Mouse (Mus musculus) MEL (cell line): ENCODE results near the gene Kif1bp.

Experiments used
- CHD2 ChIP-seq: IDR thresholded peaks from 2 replicates; pipeline ENCODE4 v1.6.1; 2011; ENCODE audit warnings: low read length, improper control_type of control experiment
- CTCF ChIP-seq, 3 experiments: IDR thresholded peaks in 2 of 3; conservative IDR thresholded peaks in 1 of 3; 2 replicates each; pipeline ENCODE4 v1.5.1; 2011 to 2012; ENCODE audit warnings: low read length in 3 of 3, low read depth in 2 of 3, mild to moderate bottlenecking in 2 of 3, improper control_type of control experiment in 1 of 3, inconsistent platforms in 1 of 3, mixed read lengths in 1 of 3, moderate library complexity in 1 of 3; ENCODE audit not compliant: control insufficient read depth in 1 of 3, insufficient read depth in 1 of 3, poor library complexity in 1 of 3, severe bottlenecking in 1 of 3
- E2F4 ChIP-seq: IDR thresholded peaks from 2 replicates; pipeline ENCODE4 v1.6.1; 2011; ENCODE audit warnings: low read depth, low read length, improper control_type of control experiment, borderline replicate concordance
- ELF1 ChIP-seq: IDR thresholded peaks from 2 replicates; pipeline ENCODE4 v1.6.1; 2014; ENCODE audit warnings: low read depth, mild to moderate bottlenecking, inconsistent platforms, low read length, improper control_type of control experiment, moderate library complexity
- EP300 ChIP-seq, 2 experiments: IDR thresholded peaks; 2 replicates each; pipeline ENCODE4 v1.6.1; 2011; ENCODE audit warnings: improper control_type of control experiment in 2 of 2, low read length in 2 of 2, low read depth in 1 of 2, mild to moderate bottlenecking in 1 of 2
- GATA1 ChIP-seq: IDR thresholded peaks from 2 replicates; pipeline ENCODE4 v1.6.1; 2011; ENCODE audit warnings: low read depth, low read length, improper control_type of control experiment
- MAX ChIP-seq: IDR thresholded peaks from 2 replicates; pipeline ENCODE4 v1.6.1; 2011; ENCODE audit warnings: low read length, improper control_type of control experiment
- MYC ChIP-seq: IDR thresholded peaks from 2 replicates; pipeline ENCODE4 v1.6.1; 2011; ENCODE audit warnings: low read depth, mild to moderate bottlenecking, low read length, improper control_type of control experiment, moderate library complexity
- POLR2A ChIP-seq, 2 experiments: IDR thresholded peaks; 2 replicates each; pipeline ENCODE4 v1.6.1; 2011 to 2012; ENCODE audit warnings: low read length in 2 of 2, mild to moderate bottlenecking in 2 of 2, control low read depth in 1 of 2, improper control_type of control experiment in 1 of 2, low read depth in 1 of 2, moderate library complexity in 1 of 2; ENCODE audit not compliant: control insufficient read depth in 1 of 2, insufficient read depth in 1 of 2, poor library complexity in 1 of 2
- TAL1 ChIP-seq: IDR thresholded peaks from 2 replicates; pipeline ENCODE4 v1.6.1; 2012; ENCODE audit warnings: mild to moderate bottlenecking, inconsistent platforms, low read length, moderate library complexity, mixed read lengths
- TCF12 ChIP-seq: IDR thresholded peaks from 2 replicates; pipeline ENCODE4 v1.6.1; 2014; ENCODE audit warnings: low read depth, mild to moderate bottlenecking, inconsistent platforms, low read length, improper control_type of control experiment, moderate library complexity
- USF1 ChIP-seq: IDR thresholded peaks from 2 replicates; pipeline ENCODE4 v1.6.1; 2014; ENCODE audit warnings: low read depth, mild to moderate bottlenecking, inconsistent platforms, low read length, improper control_type of control experiment, moderate library complexity
- ZKSCAN1 ChIP-seq: IDR thresholded peaks from 2 replicates; pipeline ENCODE4 v1.6.1; 2012; ENCODE audit warnings: low read depth, mild to moderate bottlenecking, inconsistent platforms, low read length, improper control_type of control experiment, moderate library complexity

DNA sequence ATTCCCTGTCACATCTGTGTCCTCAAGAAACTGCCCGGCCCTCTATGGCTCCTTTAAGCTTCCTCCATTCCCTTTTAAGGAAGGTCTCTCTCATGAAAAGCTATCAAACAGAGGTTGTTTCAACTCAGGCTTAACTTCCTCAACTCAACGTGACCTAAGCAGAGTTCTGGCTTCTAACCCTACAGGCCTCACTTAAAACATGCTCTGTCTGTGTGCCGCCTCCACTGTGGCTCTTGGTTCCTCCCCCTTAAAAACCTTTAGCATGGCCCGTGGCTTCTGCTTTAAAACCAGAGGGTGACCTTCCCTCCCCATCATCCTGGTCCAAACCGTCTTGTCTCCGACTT, 21.7 kb downstream of the Kif1bp start:
- TF ChIP-seq CHD2, result no peak
- TF ChIP-seq EP300 (IDR thresholded peaks at IDR 0.05; ENCODE audit: low read depth in 1 of 2, low read length in 2 of 2), result no peak
- TF ChIP-seq ELF1, result no peak
- peak in 1 of 2 experiments; percentile 7; a peak in 1 of 4 replicates for TF ChIP-seq POLR2A (IDR thresholded peaks at IDR 0.05; ENCODE audit: control insufficient read depth in 1 of 2, insufficient read depth in 1 of 2, low read depth in 1 of 2, low read length in 2 of 2, poor library complexity in 1 of 2)
- TF ChIP-seq CTCF (IDR thresholded peaks at IDR 0.05 in 2 of 3, conservative IDR thresholded peaks at IDR 0.05 in 1 of 3; ENCODE audit: control insufficient read depth in 1 of 3, insufficient read depth in 1 of 3, low read depth in 2 of 3, low read length in 3 of 3, poor library complexity in 1 of 3, severe bottlenecking in 1 of 3), result no peak
- no peak for TF ChIP-seq TAL1
- TF ChIP-seq TCF12, result no peak
- TF ChIP-seq MYC, result peak; percentile 50; the same call in 1 of the 2 replicates
- no peak for TF ChIP-seq GATA1
- TF ChIP-seq ZKSCAN1, result no peak
- TF ChIP-seq MAX, result peak; percentile 9
- no peak for TF ChIP-seq E2F4
- TF ChIP-seq USF1, result no peak
